Mouse (Mus musculus) thymus, postnatal 36 days (tissue): Measurements from ENCODE around the gene Acoxl.

ENCODE experiments used
- DNase-seq, 2 experiments: peaks; one replicate each; pipeline ENCODE4 v3.0.0; 2022; ENCODE audit warnings: mixed read lengths in 2 of 2

The Acoxl gene

DNA sequence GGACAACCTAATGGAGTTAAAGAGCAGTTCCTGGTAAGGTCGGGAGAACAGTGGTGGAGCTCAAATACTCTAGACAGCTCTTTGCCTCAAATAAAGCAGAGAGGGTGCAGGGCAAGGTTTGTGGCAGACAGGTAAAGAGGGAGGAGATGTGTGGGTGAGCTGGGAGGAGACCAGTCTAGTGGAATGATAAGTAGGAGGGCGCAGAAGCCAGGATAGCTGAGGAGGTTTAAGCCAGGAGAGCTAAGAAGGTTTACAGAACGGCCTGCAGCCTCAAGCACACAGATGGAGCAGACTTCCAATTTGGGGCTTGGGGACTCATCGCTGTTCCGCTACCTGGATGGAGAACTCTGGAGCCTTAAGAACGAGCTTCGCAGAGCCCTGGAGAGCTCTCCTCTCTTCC is at the start of gene Acoxl:
Gene Acoxl, plus strand, starts transcription at position 301 of the 400 bp plus-strand sequence.
- no peak for DNase-seq

DNA sequence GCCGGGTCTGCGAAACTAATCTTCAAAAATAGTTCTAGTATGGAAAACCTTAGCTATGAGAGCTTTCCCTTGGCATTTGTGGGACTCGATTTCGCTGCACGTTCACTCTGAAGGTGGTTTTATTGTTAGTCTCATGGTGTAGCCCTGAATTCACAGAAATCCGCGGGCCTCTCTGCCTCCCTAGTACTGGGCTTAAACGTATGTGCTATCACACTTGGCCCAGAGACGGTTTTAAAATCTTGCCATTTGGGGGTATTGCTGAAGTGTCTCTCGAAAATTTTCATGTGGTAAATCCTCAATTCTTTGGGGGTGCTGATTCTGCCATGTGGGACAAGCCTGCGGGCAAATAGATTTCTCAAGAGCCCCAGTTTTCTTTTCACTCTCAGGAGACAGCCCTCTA is 49.5 kb upstream of the Acoxl start:
- DNase-seq = no peak

DNA sequence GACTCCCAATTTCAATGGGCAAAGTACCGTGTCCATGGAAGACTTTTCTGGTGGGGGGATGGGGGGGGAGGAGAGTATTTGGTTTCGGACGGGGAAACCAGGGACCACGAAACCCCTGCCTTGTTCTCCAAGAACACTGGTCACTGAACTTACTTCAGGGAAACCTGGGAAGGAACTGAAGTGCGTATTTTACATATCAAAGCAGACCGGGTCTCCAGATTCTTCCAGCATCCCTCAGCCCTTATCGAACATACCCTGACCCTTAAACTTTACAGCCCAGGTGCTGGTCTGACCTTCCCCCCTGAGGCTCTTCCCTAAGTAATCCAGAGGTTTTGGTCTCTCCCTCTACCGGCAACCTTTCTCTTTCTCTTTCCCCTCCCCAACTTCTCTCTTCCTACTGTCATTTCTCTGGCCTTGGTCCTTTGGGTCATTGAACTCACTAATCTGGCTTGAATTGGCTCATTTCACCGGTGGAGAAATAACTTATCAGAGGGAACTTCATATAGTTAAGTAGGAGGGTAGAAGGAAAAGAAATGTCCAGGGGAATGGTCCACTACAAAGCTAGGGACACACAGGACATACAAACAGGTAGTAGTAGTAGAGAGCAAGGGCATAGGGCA is 48.9 kb upstream of the Acoxl start:
- DNase-seq = no peak

DNA sequence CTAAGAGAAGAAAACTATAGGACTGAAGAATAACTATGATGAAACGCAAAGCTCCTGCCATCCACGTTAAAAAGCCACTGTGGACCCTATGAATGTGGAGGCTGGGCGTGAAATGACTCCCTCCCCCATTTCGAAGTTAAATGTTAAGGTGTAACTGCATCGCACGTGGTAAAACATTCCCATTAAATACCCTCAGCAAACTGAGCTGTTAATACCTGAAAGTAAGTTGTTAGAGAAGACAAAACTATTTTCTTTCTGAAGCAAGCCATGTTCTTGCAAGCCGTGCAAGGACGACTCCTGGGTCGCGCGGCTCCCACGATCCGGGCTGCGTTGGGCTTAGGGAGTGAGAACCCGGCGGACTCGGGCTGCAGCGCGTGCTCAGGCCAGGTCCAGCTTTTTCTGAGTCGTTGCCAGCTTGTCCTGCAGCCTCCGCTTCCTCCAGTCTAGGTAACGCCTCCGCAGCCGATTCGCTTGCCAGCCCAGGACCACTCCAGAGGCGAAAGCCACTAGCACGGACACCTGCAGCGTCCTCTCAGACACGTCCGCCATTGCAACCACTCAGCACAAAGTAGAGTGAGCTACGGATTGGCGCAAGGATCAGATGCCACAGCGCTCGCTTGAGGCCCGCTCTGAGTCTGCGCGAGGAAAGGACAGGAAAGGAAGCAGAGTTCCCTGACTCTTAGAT is 46.6 kb upstream of the Acoxl start, which contains the start of gene Mtln:
Gene Mtln, minus strand, starts transcription at position 570 of the 685 bp plus-strand sequence.
- peak; percentile 79 to 84 for DNase-seq

DNA sequence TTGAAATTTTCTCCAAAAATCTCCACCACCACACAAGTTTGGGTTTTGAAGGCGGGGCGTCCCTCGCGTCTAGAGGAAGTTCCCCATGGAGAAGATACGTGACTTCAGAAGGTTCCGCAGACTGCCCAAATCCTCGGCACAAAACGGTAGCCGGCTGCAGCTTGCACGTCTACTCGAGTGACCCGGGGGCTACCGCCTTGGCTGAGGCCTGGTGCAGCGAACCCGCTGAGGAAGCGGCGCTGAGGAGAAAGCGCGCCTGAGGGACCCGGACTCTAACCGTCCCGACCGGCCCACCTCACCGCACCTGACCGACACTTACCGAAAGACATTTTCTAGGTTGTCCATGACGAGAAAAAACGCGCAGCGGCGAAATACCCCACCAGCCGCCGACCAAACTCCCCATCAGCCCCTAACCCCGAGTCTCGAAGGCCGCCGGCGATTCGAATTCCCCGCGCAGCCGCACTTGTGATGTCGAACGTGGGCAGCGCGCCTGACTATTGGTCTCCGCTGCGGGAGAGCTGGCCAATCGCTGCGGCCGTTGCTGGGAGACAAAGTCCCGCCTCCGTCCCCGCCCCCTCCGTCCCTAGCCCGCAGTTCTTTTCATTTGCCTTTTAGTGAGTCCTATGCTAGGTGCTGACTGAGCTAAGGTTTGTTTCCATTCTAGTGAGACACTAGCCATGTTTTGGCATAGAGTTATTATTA is 7.1 kb upstream of the Acoxl start, which contains the start of gene Bub1:
Gene Bub1, minus strand, starts transcription at position 465 of the 702 bp plus-strand sequence.
- DNase-seq = peak; percentile 91 to 93

DNA sequence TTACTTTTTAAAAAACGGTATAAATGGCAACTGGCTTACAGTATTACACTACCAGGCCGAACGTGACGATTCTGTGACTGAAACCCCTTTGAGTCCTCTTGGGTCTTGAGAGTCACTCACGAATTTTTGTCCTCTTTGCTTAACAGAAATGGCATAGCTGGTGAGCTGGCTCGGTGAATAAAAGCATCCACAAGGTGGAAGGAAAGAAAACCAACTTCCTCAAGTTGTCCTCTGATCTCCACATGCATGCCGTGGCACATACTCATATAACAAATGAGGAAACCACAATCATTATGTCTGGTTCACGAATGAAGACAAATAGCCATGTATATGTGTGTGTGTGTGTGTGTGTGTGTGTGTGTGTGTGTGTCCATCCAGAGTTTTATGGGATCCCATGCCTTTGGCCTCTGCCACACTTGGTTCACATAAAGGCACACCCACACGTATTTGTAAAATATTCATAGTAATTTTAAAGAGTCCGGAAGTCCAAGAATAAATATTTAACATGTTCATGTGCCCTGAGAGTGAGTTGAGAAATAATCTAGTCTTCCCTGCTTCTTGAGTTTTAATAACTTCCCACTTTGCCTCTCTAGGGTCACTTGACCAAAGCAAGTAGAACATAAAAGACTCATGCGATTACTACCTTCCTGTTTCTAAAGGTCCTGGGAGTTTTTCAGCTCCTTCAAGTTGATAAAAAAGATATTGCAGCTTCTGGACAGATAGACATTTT is 6.4 kb upstream of the Acoxl start:
- DNase-seq = no peak

DNA sequence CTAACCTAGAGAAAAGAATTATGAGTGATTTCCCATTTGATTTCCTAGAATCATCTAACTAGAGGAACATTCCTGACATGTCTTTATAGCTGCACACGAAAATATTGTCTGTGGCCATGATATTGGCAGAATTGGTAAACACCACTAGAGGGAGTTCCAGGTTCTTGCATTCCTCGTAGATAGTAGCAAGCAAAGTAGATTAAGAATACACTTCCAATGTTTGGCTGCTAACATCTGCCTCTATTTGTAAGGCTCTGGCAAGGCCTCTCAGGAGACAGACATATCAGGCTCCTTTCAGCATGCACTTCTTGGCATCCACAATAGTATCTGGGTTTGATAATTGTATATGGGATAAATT is 5.9 kb upstream of the Acoxl start:
- DNase-seq = no peak

DNA sequence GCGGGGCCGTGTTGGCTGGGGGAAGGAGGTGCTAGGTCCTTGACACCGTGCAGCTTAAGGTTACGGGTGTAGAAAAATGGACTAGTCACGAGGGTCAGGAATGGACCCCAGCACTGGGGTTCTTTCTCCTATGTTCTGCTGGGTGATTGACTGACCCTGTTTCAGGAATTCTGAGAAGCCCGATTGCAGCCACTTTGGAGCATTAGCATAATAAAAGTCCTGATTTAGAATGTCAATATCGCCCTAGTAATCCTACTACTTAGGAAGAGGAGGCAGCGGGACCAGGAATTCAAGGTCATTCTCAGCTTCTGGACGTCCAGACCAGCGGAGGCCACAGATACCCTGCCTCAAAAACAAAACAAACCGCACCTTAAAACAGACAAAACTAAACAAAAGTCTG is 749 bp downstream of the Acoxl start:
- no peak for DNase-seq

DNA sequence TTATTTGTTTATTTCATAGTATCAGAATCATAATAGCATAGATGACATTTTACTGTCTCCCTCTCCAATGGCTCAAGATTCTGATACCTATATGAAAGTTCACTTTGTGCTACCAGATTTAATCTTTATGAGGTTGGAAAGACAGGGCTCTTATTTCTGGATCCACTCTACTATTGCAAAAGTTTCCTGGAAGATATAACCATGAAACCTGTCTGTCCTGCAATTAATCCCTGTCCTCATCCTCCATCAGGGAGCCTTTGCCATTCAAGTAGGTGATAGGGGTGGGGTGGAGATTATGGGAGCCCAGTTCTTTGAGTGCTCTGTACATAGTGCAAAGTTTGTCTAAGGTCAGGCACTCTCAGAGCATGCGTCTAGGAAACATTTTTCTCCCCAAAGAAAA is 2.7 kb downstream of the Acoxl start:
- no peak for DNase-seq

DNA sequence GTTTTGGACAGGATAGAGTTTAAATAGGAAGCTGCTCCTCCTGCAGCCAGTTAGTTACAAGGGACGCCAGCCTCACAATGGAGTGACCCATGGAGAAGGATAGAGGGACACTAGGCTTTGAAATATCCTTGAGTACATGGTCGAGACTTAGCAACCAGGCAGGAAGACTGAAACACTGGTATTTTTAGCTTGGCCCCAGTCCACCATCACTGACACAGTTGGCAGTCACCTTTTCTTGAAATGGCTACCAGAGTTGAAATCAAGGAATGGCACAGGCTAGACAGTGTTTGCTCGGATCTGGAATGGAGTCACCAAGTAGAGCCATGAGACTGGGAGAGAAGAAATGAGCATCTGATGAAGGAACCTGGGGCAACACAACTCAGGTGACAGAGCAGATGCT is 3.7 kb downstream of the Acoxl start:
- DNase-seq = no peak

DNA sequence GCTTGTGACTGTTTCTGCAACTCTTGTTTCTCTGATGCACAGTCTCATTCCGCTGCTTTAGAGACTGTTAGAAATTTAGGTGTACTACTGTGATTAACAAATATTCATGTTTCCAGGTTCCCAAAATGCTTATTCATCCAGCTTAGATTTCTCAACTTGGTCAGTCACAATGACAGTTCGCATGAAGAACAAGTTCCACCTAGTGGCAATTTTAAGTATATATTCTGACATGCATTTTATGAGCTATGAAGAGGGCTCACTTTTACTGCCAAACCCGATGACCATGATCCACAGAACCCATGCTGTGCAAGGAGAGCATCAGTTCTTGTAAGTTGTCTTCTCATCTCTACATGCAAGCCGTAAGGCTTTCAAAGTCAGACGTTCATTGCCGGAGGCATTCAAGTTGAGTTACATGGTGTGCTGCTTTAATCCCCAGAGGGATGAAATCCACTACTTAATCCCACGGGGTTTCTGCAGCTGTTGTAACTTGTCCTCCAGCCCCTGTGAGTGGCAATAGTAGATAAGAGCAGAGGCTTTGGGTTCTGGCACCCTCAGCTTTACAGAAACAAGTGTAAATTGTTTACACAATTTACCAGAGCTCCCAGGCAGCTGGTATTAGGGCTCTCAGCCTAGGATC is 6.8 kb downstream of the Acoxl start:
- DNase-seq = no peak

DNA sequence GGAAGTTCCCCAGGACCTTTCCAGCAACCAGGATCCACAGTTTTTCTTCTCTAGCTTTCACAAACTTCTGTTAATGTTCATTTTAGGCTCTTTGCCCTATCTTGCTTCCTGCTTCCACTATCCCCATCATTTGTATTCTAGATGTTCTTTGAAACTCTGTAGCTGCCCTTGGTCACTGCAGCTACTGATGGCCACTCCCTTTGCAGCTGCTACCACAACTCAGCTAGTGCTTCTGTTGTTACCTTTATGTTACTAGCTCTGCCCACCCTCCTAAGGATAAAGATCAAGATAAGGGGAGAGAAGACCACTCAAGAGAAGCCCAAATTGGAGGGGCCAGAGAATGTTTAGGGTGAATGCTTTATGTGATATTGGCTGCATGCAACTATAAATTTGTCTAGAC is 7.3 kb downstream of the Acoxl start:
- no peak for DNase-seq

DNA sequence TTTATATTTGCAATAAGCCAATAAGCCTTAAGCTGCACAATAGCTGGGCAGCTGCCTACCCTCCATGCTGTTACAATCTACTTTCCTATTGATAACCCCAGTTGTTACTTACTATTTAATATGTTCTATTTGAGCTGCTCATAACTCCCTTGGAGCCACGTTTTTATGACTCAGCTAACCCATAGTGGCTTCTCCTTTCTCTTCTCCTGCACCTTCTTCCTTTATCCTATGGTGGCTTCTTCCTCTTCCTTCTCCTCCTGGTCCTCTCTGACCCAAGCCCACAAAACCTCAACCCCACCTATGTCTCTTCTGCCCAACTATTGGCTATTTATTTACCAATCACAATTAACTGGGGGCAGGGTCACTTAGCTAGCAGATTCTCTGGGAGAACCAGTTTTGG is 7.9 kb downstream of the Acoxl start:
- no peak for DNase-seq

DNA sequence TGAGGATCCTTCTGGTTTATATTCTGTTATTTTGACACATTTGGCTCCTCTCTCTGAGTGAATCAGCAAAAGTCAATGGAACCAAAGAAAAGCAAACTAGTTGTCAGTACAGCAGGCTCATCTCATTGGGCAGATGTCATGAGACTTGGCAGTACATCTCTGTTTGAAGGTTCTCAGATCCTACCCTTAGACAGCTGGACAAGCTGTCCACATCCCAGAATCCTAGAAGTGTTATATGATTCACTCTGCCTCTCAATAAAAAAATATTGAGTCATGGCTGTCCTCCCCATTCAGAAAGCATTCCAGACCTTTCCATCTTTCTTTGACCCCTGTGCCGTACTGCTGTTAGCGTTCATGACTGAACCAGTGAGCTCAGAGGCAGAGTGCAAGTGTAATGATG is 11.7 kb downstream of the Acoxl start:
- DNase-seq = no peak

DNA sequence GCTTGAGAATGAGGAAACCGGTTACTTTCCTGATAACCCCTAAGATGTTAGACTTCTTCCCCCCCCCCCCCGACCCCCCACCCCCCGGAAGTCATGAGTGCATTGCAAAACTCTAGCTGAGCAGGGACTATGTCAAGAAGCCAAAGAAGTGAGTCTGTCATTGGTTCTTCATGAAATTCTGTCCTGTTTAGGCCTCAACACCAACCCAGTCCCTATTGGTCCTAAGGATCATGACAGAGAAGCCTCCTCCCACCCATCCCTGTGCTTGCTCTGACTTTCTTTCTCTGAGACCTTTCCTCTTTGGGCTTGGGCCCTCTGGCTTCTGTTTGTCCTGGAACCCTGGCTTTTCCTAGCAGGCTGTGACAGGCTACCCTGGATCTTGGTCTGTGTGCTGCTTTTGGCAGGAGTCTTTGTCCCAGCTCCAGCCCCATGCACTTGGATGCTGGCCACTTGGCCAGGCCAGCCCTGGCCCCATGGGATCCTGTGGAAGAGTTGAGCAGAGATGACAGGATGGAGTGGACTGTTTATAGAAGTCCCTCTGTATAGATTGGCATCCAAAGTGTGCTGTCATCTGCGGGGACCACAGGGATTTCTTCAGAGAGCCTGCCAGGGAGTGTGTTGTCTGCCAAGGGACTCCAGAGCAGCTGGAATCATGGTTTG is 15.8 kb downstream of the Acoxl start:
- DNase-seq = no peak

DNA sequence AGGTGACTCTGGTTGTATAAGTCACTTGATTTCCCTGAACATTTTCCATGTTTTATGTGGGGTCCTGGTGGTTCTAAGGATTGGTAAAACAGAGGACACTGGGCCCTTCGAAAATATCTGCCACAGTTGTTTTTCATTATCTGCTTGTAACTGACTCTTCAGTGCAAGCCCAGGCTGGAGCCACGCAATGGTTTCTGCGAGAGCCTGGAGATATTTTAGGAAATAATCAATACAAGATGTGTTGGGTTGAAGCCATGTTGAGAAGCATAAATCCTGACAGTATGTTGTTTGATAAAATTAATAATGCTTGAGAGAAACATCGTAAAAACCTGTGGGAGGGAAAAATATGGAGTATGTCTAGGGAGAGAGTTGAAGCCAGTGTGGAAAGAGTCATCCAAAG is 25.7 kb downstream of the Acoxl start:
- DNase-seq = no peak

DNA sequence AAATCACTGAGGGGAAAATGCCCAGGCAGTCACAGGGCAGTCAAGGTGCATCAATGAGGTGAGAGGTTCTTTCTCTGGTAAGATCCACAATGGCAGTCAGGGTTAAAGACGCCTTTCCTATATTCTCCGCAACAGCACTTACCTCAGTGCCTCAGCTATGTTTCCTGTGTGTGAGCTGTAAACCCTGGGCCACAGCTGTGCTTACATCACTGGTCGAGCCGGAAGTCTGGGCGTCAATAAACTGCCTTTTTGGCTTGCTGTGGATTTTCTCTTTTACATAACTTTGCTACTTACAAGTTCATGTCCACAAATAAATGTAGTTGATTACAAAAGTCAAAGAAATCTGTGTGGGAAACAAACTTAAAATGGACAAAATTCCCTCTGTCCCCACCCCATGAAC is 42.4 kb downstream of the Acoxl start:
- DNase-seq = peak; percentile 18 to 29

DNA sequence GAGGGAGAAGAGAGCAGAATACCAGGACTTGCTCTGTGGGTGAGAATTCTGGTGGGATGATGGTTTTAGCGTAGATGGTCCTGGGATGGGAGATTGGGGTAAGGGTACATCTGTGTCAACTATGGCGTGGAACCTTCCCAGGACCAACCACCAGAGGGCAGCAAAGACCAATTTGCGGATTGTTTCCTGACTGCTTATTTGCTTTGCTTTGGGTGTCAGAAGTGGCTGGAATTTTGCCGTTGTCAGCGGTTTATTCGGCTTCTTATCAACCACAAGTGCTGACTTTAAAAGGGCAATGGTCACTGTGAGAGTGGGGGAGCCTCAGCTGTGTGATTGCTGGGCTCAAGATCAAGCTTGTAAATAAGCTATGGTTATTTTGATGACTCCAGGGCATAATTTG is 50.8 kb downstream of the Acoxl start:
- DNase-seq = peak; percentile 83 to 90

DNA sequence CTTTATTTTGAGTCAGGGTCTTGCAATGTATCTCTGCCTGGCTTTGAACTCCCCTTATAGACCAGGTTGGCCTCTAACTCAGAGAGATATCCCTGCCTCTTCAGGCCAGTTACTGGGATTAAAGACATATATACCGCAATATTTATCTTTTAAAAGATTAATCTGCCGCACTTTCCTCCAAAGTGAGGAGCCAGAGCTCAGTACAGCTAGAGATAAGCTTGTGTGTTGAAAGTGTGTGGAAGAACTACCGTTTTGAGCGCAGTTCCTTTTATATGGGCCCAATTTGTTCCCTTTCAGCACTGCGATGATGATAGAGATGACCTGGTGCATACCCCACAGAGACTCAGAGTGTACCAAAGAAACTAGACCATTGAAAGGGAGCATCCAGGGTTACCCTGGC is 51.3 kb downstream of the Acoxl start:
- no peak for DNase-seq

DNA sequence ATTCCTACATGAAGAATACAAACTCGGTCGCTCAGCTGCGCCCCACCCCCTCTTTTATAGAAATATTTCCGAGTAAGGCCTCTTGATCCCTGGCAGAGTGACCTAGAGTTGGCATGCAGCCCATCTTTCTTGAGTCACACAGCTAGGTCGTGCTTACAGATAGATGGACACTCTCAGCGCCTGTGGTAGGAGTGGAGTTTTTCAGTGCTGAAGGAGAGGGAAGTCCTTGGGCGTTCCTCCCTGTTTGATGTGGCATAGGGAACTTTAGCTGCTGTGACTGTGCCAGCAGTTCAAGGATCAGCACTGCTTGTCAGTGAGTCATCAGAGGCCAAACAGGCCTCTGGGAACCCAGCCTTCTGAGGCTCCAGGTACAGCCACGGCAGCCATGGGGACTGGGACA is 51.9 kb downstream of the Acoxl start:
- DNase-seq = peak; percentile 13 to 32

DNA sequence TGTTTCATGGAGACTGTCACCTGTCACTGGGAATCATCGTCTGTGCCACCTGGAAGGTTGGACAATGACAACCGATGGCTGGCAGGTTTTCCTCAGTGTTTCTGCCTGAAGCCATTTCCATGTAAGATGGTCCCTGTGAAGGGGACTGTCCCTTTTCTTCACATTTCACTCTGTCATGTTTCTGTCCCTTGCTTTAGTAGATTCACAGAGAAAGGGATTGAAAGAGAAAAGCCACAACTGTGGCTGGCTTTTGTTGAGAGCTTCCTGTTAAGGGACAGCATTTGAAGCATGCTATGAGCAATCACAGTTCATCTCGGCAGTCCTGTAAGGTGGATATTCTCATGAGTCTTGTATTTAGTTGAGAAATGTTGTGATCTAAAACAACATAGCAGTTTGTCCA is 52.4 kb downstream of the Acoxl start:
- DNase-seq = no peak

DNA sequence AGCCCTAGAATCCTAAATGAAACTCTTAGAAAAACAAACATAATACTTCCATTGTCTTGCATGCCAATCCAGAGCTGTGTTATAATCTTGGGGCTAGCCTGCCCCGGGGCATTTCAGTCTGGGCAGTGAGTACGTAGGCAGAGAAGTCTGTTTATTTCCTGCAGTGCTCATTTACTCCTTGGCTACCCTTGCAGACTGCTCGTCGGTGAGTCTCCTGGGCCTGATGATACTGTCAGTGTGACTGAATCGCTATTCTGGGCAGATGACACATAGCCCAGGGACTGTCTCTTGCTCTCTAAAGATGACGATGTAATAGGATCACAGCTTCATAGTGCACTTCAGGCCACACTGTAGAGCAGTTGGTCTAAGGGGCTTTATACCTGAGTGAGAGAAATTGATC is 56.2 kb downstream of the Acoxl start:
- no peak for DNase-seq
